Mouse (Mus musculus): ENCODE measurements around the gene Plcb1. TPM values are rescaled to one million over a fixed set of nuclear protein-coding genes. Genes with fewer than 3 reads are reported as not detected.
"Not testable (repeated sequence)": the region's sequence is repeated elsewhere in the genome, so short reads cannot be mapped to it uniquely, and the experiment has no call there.

The Plcb1 gene
- polyA plus RNA-seq, 1 experiment from 2014 or later = 7.0 TPM

- Histone ChIP-seq H3K9me3 (replicated peaks; ENCODE audit: control insufficient read depth, low read length) (no peaks in the 10 kb centered on the region), H3K36me3 (replicated peaks; ENCODE audit: control insufficient read depth, insufficient read depth, low read depth, low read length) (no peaks in the 10 kb centered on the region), H3K4me2 (ENCODE audit: low read depth, low read length) (no peak overlapping the region), H3K9ac (replicated peaks; ENCODE audit: low read length) (no peak overlapping the region), H3K27me3 (ENCODE audit: control insufficient read depth, insufficient read depth, low read length) (no peaks in the 10 kb centered on the region), H3K4me3 (ENCODE audit: low read depth, low read length) (no peak overlapping the region), H3K27ac (replicated peaks; ENCODE audit: low read depth, low read length) (no peak overlapping the region), H3K4me1 (ENCODE audit: control insufficient read depth, insufficient read depth, low read length) (no peaks in the 10 kb centered on the region)
- no peak for ATAC-seq (replicated peaks; ENCODE audit: insufficient number of reproducible peaks, low FRiP score, low TSS enrichment, low read depth)
- DNase-seq (ENCODE audit: low spot score) = no peak
- 92% methylated on average over 5 of the region's 5 CpGs for WGBS
Observed at GRCm38 (mm10) chr2:134987978-134988377, 202.1 kb downstream of the Plcb1 start.

- no peaks in the 10 kb centered on the region for H3K36me3 ChIP-seq (replicated peaks; ENCODE audit: control insufficient read depth, insufficient read depth, low read depth, low read length)
- no peak for DNase-seq (ENCODE audit: low spot score)
- H3K27me3 ChIP-seq (ENCODE audit: control insufficient read depth, insufficient read depth, low read length) = no peaks in the 10 kb centered on the region
- no peak overlapping the region for H3K4me3 ChIP-seq (ENCODE audit: low read depth, low read length)
- no peaks in the 10 kb centered on the region for H3K9me3 ChIP-seq (replicated peaks; ENCODE audit: control insufficient read depth, low read length)
- no peak overlapping the region for H3K4me2 ChIP-seq (ENCODE audit: low read depth, low read length)
- no peak for ATAC-seq (replicated peaks; ENCODE audit: insufficient number of reproducible peaks, low FRiP score, low TSS enrichment, low read depth)
- no peak overlapping the region for H3K9ac ChIP-seq (replicated peaks; ENCODE audit: low read length)
- no peaks in the 10 kb centered on the region for H3K4me1 ChIP-seq (ENCODE audit: control insufficient read depth, insufficient read depth, low read length)
- WGBS = 90% methylated on average over 9 of the region's 9 CpGs
- H3K27ac ChIP-seq (replicated peaks; ENCODE audit: low read depth, low read length) = no peak overlapping the region
Observed at GRCm38 (mm10) chr2:134989650-134990292, 203.9 kb downstream of the Plcb1 start.

GRCm38 (mm10) chr2:135007134-135007533, 221.3 kb downstream of the Plcb1 start:
- Histone ChIP-seq H3K27me3 (ENCODE audit: control insufficient read depth, insufficient read depth, low read length) (no peaks in the 10 kb centered on the region), H3K9ac (replicated peaks; ENCODE audit: low read length) (no peak overlapping the region), H3K4me2 (ENCODE audit: low read depth, low read length) (no peak overlapping the region), H3K4me3 (ENCODE audit: low read depth, low read length) (no peak overlapping the region), H3K4me1 (ENCODE audit: control insufficient read depth, insufficient read depth, low read length) (no peaks in the 10 kb centered on the region), H3K9me3 (replicated peaks; ENCODE audit: control insufficient read depth, low read length) (no peaks in the 10 kb centered on the region), H3K36me3 (replicated peaks; ENCODE audit: control insufficient read depth, insufficient read depth, low read depth, low read length) (no peaks in the 10 kb centered on the region), H3K27ac (replicated peaks; ENCODE audit: low read depth, low read length) (no peak overlapping the region)
- no peak for DNase-seq (ENCODE audit: low spot score)
- ATAC-seq (replicated peaks; ENCODE audit: insufficient number of reproducible peaks, low FRiP score, low TSS enrichment, low read depth) = no peak
- WGBS = 95% methylated on average over 1 of the region's 1 CpGs

DNA sequence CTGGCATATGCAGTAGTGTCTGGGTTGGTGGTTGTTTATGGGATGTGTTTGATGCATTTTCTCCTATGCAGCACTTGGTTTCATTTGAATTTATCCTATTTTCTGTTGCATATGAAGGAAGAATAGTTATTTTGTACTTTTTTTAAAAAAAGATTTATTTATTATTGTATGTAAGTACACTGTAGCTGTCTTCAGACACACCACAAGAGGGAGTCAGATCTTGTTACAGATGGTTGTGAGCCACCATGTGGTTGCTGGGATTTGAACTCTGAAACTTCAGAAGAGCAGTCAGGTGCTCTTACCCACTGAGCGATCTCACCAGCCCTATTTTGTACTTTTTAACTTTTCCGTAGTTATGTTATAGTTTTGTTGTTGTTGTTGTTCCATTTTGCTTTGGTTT, 222.0 kb downstream of the Plcb1 start:
- H3K9ac ChIP-seq (replicated peaks; ENCODE audit: low read length); H3K4me1 ChIP-seq (ENCODE audit: control insufficient read depth, insufficient read depth, low read length); H3K4me3 ChIP-seq (ENCODE audit: low read depth, low read length); H3K9me3 ChIP-seq (replicated peaks; ENCODE audit: control insufficient read depth, low read length); H3K27ac ChIP-seq (replicated peaks; ENCODE audit: low read depth, low read length); H3K36me3 ChIP-seq (replicated peaks; ENCODE audit: control insufficient read depth, insufficient read depth, low read depth, low read length); ATAC-seq (replicated peaks; ENCODE audit: insufficient number of reproducible peaks, low FRiP score, low TSS enrichment, low read depth); H3K27me3 ChIP-seq (ENCODE audit: control insufficient read depth, insufficient read depth, low read length); H3K4me2 ChIP-seq (ENCODE audit: low read depth, low read length); DNase-seq (ENCODE audit: low spot score): not testable (repeated sequence)
- WGBS = 91% methylated on average over 2 of the region's 2 CpGs

DNA sequence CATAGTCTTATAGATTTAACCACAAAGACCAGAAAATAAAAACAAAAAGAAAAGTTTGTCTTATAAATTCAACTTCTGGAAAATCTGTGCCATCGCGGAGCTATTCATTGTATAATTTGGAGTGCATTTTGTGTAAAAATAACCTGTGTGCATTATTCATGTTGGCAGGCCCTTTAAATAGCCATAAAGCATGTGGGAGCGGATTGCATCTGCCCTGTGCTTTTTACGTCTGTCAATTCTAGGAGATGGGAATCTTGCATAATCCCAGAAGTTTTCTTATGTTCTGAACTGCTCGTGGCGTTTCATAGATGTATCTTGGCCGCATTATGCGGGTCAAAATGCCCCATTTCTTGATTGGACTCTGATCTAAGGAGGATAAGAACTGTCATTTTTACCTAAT, 224.5 kb downstream of the Plcb1 start:
- Histone ChIP-seq H3K27ac (replicated peaks; ENCODE audit: low read depth, low read length) (no peak overlapping the region), H3K4me1 (ENCODE audit: control insufficient read depth, insufficient read depth, low read length) (no peaks in the 10 kb centered on the region), H3K4me2 (ENCODE audit: low read depth, low read length) (no peak overlapping the region), H3K27me3 (ENCODE audit: control insufficient read depth, insufficient read depth, low read length) (no peaks in the 10 kb centered on the region), H3K4me3 (ENCODE audit: low read depth, low read length) (no peak overlapping the region), H3K9ac (replicated peaks; ENCODE audit: low read length) (no peak overlapping the region), H3K36me3 (replicated peaks; ENCODE audit: control insufficient read depth, insufficient read depth, low read depth, low read length) (no peaks in the 10 kb centered on the region), H3K9me3 (replicated peaks; ENCODE audit: control insufficient read depth, low read length) (no peaks in the 10 kb centered on the region)
- ATAC-seq (replicated peaks; ENCODE audit: insufficient number of reproducible peaks, low FRiP score, low TSS enrichment, low read depth) (no peak), DNase-seq (ENCODE audit: low spot score) (no peak)
- 84% methylated on average over 8 of the region's 8 CpGs for WGBS

DNA sequence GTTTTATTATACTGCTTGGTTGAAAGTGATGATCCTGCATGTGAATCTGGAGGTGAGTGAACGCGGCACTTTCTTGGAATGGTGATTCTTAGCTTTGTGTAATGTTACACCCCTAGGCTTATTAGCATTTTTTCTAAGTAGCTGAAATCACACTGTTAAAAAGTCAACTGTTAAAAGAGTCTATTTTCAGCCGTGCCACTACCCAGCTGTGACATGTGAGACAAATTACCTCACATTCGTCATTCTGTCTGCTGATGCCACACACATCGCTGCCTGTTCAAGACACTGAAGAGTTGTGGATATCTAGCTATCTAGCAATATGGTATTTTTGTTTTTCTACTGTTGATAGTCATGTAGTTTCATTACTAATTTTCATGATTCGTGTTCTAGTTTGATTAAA, 229.6 kb downstream of the Plcb1 start:
- Histone ChIP-seq H3K9ac (replicated peaks; ENCODE audit: low read length) (no peak overlapping the region), H3K4me2 (ENCODE audit: low read depth, low read length) (no peak overlapping the region), H3K27me3 (ENCODE audit: control insufficient read depth, insufficient read depth, low read length) (no peaks in the 10 kb centered on the region), H3K36me3 (replicated peaks; ENCODE audit: control insufficient read depth, insufficient read depth, low read depth, low read length) (no peaks in the 10 kb centered on the region), H3K9me3 (replicated peaks; ENCODE audit: control insufficient read depth, low read length) (no peaks in the 10 kb centered on the region), H3K27ac (replicated peaks; ENCODE audit: low read depth, low read length) (no peak overlapping the region), H3K4me3 (ENCODE audit: low read depth, low read length) (no peak overlapping the region), H3K4me1 (ENCODE audit: control insufficient read depth, insufficient read depth, low read length) (no peaks in the 10 kb centered on the region)
- ATAC-seq (replicated peaks; ENCODE audit: insufficient number of reproducible peaks, low FRiP score, low TSS enrichment, low read depth) (no peak), DNase-seq (ENCODE audit: low spot score) (no peak)
- 61% methylated on average over 6 of the region's 6 CpGs for WGBS

DNA sequence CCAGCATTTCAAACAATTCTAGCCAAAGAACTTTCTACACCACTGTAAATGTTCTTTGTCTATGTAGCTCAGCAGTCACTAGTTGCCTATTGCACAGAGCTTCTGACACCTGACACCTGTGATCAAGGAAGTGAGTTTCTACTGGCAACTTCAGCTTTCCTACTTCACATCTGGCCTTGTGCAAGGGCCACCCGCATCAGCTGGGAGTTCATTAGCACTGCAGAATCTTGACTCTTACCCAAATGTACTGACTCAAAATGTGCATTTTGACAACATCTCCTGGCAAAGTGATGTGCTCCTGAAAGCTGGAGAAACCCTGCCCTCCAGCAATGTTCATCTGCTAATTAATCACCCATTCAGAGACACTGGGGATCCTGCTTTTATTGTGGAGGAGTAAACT, 232.4 kb downstream of the Plcb1 start:
- no peaks in the 10 kb centered on the region for H3K27me3 ChIP-seq (ENCODE audit: control insufficient read depth, insufficient read depth, low read length)
- H3K9me3 ChIP-seq (replicated peaks; ENCODE audit: control insufficient read depth, low read length) = no peaks in the 10 kb centered on the region
- no peak overlapping the region for H3K4me2 ChIP-seq (ENCODE audit: low read depth, low read length)
- no peaks in the 10 kb centered on the region for H3K36me3 ChIP-seq (replicated peaks; ENCODE audit: control insufficient read depth, insufficient read depth, low read depth, low read length)
- WGBS = 46% methylated on average over 1 of the region's 1 CpGs
- no peak overlapping the region for H3K9ac ChIP-seq (replicated peaks; ENCODE audit: low read length)
- DNase-seq (ENCODE audit: low spot score) (no peak), ATAC-seq (replicated peaks; ENCODE audit: insufficient number of reproducible peaks, low FRiP score, low TSS enrichment, low read depth) (no peak)
- H3K4me3 ChIP-seq (ENCODE audit: low read depth, low read length) = no peak overlapping the region
- H3K27ac ChIP-seq (replicated peaks; ENCODE audit: low read depth, low read length) = no peak overlapping the region
- H3K4me1 ChIP-seq (ENCODE audit: control insufficient read depth, insufficient read depth, low read length) = no peaks in the 10 kb centered on the region

- Histone ChIP-seq H3K27ac (replicated peaks; ENCODE audit: low read depth, low read length) (no peak overlapping the region), H3K4me1 (ENCODE audit: control insufficient read depth, insufficient read depth, low read length) (no peaks in the 10 kb centered on the region), H3K4me3 (ENCODE audit: low read depth, low read length) (no peak overlapping the region), H3K27me3 (ENCODE audit: control insufficient read depth, insufficient read depth, low read length) (no peaks in the 10 kb centered on the region), H3K9ac (replicated peaks; ENCODE audit: low read length) (no peak overlapping the region), H3K9me3 (replicated peaks; ENCODE audit: control insufficient read depth, low read length) (no peaks in the 10 kb centered on the region), H3K36me3 (replicated peaks; ENCODE audit: control insufficient read depth, insufficient read depth, low read depth, low read length) (no peaks in the 10 kb centered on the region), H3K4me2 (ENCODE audit: low read depth, low read length) (no peak overlapping the region)
- DNase-seq (ENCODE audit: low spot score) (no peak), ATAC-seq (replicated peaks; ENCODE audit: insufficient number of reproducible peaks, low FRiP score, low TSS enrichment, low read depth) (no peak)
- 72% methylated on average over 2 of the region's 2 CpGs for WGBS
Observed at GRCm38 (mm10) chr2:135018708-135019107, 232.8 kb downstream of the Plcb1 start.
